Mouse (Mus musculus): Measurements from ENCODE around the gene Ppp4c. TPM values are rescaled to one million over a fixed set of nuclear protein-coding genes. Genes with fewer than 3 reads are reported as not detected.

The Ppp4c gene
- polyA plus RNA-seq, 1 experiment: 115 TPM

GRCm38 (mm10) chr7:126797411-126798126 is 5.3 kb upstream of the Ppp4c start, which contains the start of gene Fam57b:
Gene Fam57b (plus strand): TSS chr7:126797668.
- Histone ChIP-seq H3K9me3 (no peaks in the 10 kb centered on the region), H3K27me3 (replicated peaks) (no peaks in the 10 kb centered on the region), H3K4me1 (peaks cover 84% of the 10 kb centered on the region), H3K4me3 (replicated peaks) (peak within 1 kb of the TSS; percentile 96), H3K36me3 (replicated peaks; ENCODE audit: low read length) (peaks cover 62% of the 10 kb centered on the region)
- no peak for TF ChIP-seq GATA1 (IDR thresholded peaks at IDR 0.05; ENCODE audit: borderline replicate concordance, low read length)
- TF ChIP-seq FLI1 (IDR thresholded peaks at IDR 0.05; ENCODE audit: low read length): no peak

DNA sequence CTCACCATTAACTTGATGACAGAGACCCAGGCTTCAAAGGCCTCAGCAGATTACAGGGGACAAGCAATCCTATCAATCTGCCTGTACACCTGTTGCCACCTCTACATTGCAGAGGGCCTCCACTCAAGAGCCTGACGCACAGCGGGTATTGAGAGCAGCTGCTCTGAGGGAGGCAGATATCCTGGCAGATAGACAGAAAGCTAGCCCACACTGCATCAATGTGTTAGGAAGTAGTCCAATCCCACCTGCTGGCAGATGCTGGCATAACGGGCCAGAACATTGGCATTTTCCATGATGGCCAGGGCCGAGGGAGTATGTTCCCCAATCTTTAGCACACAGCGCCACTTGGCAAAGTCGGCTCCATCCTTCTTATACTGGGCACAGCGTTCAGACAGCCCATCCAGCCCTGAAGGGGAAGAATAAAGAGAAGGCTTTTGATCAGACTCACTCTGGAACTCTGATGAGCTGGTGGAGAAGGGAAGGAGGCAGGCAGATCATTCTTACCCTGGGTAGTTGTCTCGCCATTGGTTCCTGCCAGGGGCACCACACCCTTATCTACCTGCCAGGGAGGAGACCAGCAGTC is 4.1 kb upstream of the Ppp4c start:
- TF ChIP-seq GATA1 (IDR thresholded peaks at IDR 0.05; ENCODE audit: borderline replicate concordance, low read length) (no peak), FLI1 (IDR thresholded peaks at IDR 0.05; ENCODE audit: low read length) (no peak)
- Histone ChIP-seq H3K27me3 (replicated peaks) (no peaks in the 10 kb centered on the region), H3K4me3 (replicated peaks) (peak overlapping the region; percentile 96), H3K4me1 (peaks cover 75% of the 10 kb centered on the region), H3K9me3 (no peaks in the 10 kb centered on the region), H3K36me3 (replicated peaks; ENCODE audit: low read length) (peaks cover 57% of the 10 kb centered on the region)

GRCm38 (mm10) chr7:126795387-126796317 is 3.4 kb upstream of the Ppp4c start:
- H3K9me3 ChIP-seq: no peaks in the 10 kb centered on the region
- H3K27me3 ChIP-seq (replicated peaks): no peaks in the 10 kb centered on the region
- H3K36me3 ChIP-seq (replicated peaks; ENCODE audit: low read length): peaks cover 59% of the 10 kb centered on the region
- no peak for TF ChIP-seq FLI1 (IDR thresholded peaks at IDR 0.05; ENCODE audit: low read length)
- no peak for TF ChIP-seq GATA1 (IDR thresholded peaks at IDR 0.05; ENCODE audit: borderline replicate concordance, low read length)
- peak overlapping the region; percentile 96 for H3K4me3 ChIP-seq (replicated peaks)
- peaks cover 72% of the 10 kb centered on the region for H3K4me1 ChIP-seq

DNA sequence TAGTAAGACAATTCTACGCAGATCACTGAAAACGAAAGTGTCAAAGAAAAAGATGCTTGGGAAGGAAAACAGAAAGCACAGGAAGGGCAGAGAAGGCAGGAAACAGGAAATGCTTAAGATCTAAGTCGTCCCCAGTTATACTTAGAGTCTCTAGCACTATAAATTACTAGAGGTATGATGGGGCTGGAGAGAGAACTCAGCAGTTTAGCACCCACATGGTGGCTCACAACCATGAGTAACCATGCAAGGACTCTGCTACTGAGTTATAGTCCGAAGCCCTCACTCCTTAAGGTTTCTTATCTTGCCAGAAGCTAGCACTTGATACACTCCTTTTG is 1.9 kb upstream of the Ppp4c start:
- H3K4me3 ChIP-seq (replicated peaks): peak overlapping the region; percentile 18
- TF ChIP-seq FLI1 (IDR thresholded peaks at IDR 0.05; ENCODE audit: low read length) (no peak), GATA1 (IDR thresholded peaks at IDR 0.05; ENCODE audit: borderline replicate concordance, low read length) (no peak)
- H3K4me1 ChIP-seq: peaks cover 71% of the 10 kb centered on the region
- H3K27me3 ChIP-seq (replicated peaks): no peaks in the 10 kb centered on the region
- H3K9me3 ChIP-seq: no peaks in the 10 kb centered on the region
- peaks cover 65% of the 10 kb centered on the region for H3K36me3 ChIP-seq (replicated peaks; ENCODE audit: low read length)

DNA sequence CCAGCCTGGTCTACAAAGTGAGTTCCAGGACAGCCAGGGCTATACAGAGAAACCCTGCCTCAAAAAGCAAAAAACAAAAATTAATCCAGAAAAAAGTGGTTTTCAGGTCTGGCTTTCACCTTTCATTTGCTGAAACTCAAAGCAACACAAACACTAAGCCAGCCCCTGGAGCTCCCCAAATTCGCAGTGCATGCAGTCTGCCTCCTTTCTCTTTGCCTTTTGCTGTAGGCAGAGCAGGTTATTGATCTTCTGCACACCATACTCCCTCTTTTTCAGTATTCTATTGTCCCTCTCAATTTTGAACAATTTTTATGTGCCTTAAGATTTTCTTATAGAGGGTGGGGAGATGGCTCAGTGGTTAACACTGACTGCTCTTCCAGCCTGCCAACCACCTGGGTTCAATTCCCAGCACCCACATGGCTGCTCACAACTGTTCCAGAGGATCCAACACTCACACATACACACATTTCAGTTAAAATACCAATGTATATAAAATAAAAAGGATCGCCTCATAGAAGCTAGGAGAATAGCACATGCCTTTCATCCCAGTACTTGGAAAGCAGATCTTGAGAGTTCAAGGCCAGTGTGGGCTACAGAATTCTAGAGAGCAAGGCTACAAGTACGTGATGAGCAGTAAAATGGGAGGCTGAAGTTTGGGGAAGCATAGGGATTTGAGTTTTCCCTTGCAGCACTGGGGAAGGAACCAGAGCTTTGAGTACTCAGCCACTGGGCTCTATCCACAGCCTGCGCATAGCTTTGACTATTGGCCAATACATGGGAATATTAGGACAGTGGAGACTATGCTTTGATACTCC is 1.4 kb upstream of the Ppp4c start:
- H3K36me3 ChIP-seq (replicated peaks; ENCODE audit: low read length): peaks cover 71% of the 10 kb centered on the region
- H3K9me3 ChIP-seq: no peaks in the 10 kb centered on the region
- H3K4me1 ChIP-seq: peaks cover 77% of the 10 kb centered on the region
- no peaks in the 10 kb centered on the region for H3K27me3 ChIP-seq (replicated peaks)
- peak overlapping the region; percentile 56 for H3K4me3 ChIP-seq (replicated peaks)
- TF ChIP-seq GATA1 (IDR thresholded peaks at IDR 0.05; ENCODE audit: borderline replicate concordance, low read length) (no peak), FLI1 (IDR thresholded peaks at IDR 0.05; ENCODE audit: low read length) (no peak)

DNA sequence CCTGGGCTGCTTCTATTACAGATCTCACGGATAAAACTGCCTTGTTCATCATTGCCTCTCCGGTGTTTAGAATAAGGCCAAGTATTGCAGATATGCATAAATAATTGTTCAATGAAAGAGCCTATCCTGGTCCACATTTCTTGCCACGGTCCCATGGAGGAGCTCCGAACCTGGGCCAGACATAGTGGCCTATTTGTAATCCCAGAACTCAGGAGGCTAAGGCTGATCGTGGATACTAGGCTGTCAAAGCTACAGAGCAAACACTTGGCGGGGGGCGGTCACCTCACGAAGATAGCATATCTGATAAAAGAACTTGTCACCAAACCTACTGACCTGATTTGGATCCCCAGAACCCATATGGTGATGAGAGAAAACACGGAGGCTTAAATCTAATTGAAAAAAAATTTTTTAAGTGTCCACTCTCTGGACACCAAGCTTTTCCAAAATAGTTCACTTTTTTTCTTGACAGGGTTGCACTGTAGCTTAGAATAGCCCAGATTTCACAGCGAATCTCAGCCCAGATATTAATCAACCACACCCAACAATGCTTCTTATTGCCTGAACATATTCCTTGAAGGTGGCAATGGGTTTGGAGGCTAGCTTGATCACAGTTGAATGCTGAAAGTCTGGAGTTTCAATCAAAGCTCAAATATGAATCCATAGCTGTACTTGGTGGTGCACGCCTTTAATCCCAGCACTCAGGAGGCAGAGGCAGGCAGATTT is 586 bp upstream of the Ppp4c start:
- peaks cover 74% of the 10 kb centered on the region for H3K36me3 ChIP-seq (replicated peaks; ENCODE audit: low read length)
- TF ChIP-seq GATA1 (IDR thresholded peaks at IDR 0.05; ENCODE audit: borderline replicate concordance, low read length) (no peak), FLI1 (IDR thresholded peaks at IDR 0.05; ENCODE audit: low read length) (no peak)
- H3K27me3 ChIP-seq (replicated peaks): no peaks in the 10 kb centered on the region
- H3K4me3 ChIP-seq (replicated peaks): peak overlapping the region; percentile 97
- H3K9me3 ChIP-seq: no peaks in the 10 kb centered on the region
- peaks cover 80% of the 10 kb centered on the region for H3K4me1 ChIP-seq

DNA sequence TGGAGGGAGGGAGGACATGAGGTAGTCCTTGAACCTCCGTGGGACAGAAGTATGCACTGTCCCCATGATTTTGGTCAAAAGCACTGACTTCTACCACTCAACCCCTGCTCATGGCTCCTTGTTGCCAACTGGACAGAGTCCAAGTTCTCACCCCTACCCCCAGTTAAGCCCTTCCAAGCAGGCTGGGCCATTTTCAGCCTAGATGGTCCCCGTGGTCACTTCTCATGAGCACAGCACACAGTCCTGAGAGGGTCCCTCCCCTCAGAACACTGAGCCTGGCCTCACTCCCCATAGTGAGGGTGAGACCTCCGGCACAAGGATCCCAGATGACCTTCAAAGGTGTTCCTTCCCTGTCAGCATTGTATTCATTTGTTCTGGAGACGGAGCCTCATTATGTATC is 3.2 kb downstream of the Ppp4c start:
- no peak overlapping the region for H3K4me3 ChIP-seq (replicated peaks)
- H3K9me3 ChIP-seq: no peaks in the 10 kb centered on the region
- no peak for TF ChIP-seq GATA1 (IDR thresholded peaks at IDR 0.05; ENCODE audit: borderline replicate concordance, low read length)
- no peak for TF ChIP-seq FLI1 (IDR thresholded peaks at IDR 0.05; ENCODE audit: low read length)
- peaks cover 74% of the 10 kb centered on the region for H3K36me3 ChIP-seq (replicated peaks; ENCODE audit: low read length)
- H3K4me1 ChIP-seq: peaks cover 51% of the 10 kb centered on the region
- H3K27me3 ChIP-seq (replicated peaks): no peaks in the 10 kb centered on the region

DNA sequence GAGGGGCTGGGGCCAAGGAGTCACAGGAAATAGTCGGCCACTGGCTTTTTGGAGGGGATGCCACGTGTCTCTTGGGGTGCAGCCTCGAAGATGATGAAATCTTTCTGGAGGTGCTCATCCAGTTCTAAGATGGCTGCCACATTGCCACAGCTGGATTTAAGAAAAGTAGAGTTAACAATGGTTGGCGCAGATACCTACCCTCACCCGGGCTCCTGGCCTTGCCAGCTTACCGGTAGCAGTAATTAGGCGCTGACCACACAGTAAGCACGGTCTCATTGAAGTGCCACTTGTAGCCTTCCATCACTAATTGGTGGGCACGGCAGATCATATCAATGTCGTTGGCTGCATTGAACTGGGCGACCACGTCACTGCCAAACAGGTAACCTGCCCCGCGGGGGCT is 6.2 kb downstream of the Ppp4c start:
- Histone ChIP-seq H3K9me3 (no peaks in the 10 kb centered on the region), H3K4me1 (peaks cover 52% of the 10 kb centered on the region), H3K27me3 (replicated peaks) (no peaks in the 10 kb centered on the region), H3K36me3 (replicated peaks; ENCODE audit: low read length) (peaks cover 96% of the 10 kb centered on the region), H3K4me3 (replicated peaks) (no peak overlapping the region)
- TF ChIP-seq FLI1 (IDR thresholded peaks at IDR 0.05; ENCODE audit: low read length): no peak
- no peak for TF ChIP-seq GATA1 (IDR thresholded peaks at IDR 0.05; ENCODE audit: borderline replicate concordance, low read length)

DNA sequence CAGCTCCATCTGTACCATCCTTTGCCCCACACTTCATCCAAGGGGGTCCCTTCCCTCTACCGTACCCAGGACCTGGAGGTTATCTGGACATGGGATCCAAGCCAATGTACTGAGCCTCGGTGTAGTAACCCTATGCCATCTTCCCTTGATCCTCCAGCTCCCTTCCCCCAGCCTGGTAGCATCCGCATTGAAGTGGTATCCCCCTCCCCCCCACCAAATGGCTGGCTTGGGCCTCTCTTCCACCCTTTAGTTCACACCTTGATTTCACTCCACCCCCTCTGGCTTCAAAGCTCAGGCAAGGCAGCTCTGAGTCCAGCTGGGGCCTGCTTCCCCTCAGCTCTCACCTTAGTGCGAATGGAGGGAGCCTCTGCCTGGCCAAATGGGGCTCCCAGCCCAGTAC is 7.2 kb downstream of the Ppp4c start:
- H3K27me3 ChIP-seq (replicated peaks): no peaks in the 10 kb centered on the region
- H3K4me1 ChIP-seq: peaks cover 53% of the 10 kb centered on the region
- no peak overlapping the region for H3K4me3 ChIP-seq (replicated peaks)
- H3K36me3 ChIP-seq (replicated peaks; ENCODE audit: low read length): peaks cover 100% of the 10 kb centered on the region
- no peaks in the 10 kb centered on the region for H3K9me3 ChIP-seq
- TF ChIP-seq GATA1 (IDR thresholded peaks at IDR 0.05; ENCODE audit: borderline replicate concordance, low read length): no peak
- no peak for TF ChIP-seq FLI1 (IDR thresholded peaks at IDR 0.05; ENCODE audit: low read length)
